Mouse (Mus musculus): Measurements from ENCODE around the gene 4921507P07Rik. TPM values are rescaled to one million over a fixed set of nuclear protein-coding genes. Genes with fewer than 3 reads are reported as not detected.

4921507P07Rik gene
- total RNA-seq, 1 experiment: 0.40 TPM

DNA sequence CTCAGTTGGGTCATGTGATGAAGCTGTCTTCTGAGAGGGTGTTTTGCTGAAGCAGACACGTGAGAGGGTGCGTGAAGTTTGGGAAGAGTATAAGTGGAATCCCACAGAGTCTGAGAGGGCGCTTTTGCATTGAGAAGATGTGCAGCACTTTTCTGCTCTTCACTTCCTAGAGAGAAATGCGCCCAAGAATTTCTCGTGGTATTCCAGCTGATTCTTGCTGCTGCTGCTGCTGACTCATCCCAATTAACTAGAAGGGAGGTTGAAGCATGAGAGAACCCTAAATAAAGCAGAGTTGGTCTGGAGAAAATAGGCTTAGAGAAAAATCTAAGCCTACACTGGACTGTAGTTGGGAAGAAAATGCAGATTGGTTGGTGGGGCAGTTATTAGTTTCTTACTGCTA, 47.4 kb downstream of the 4921507P07Rik start:
- H3K9ac ChIP-seq (ENCODE audit: insufficient read depth, low read depth, low read length, poor library complexity, severe bottlenecking): no peak overlapping the region
- no peak for DNase-seq (ENCODE audit: low read depth, low spot score)
- H3K36me3 ChIP-seq (ENCODE audit: control insufficient read depth, insufficient read depth, low read length, poor library complexity, severe bottlenecking): no peaks in the 10 kb centered on the region
- in situ Hi-C loops (cut with MboI; ENCODE audit: low sequenced_read_pairs in 2 of 2, unreplicated experiment in 2 of 2): loop anchor here in 1 of 2 experiments (10.0 kb wide), 1 partner anchor 1034 kb away; no protein-coding TSS in a partner anchor
- no peak overlapping the region for H3K4me3 ChIP-seq (ENCODE audit: insufficient read depth in 1 of 2, low read depth in 1 of 2, low read length in 2 of 2, poor library complexity in 1 of 2, severe bottlenecking in 1 of 2)
- no peak overlapping the region for H3K27ac ChIP-seq (ENCODE audit: insufficient read depth, low read depth, low read length, poor library complexity, severe bottlenecking)
- H3K4me1 ChIP-seq (ENCODE audit: control insufficient read depth in 2 of 2, insufficient read depth in 2 of 2, low read length in 2 of 2, poor library complexity in 1 of 2): no peaks in the 10 kb centered on the region
- TF ChIP-seq ZNF384 (IDR thresholded peaks at IDR 0.05; ENCODE audit: low read depth, low read length): no peak
- TF ChIP-seq MAFK (IDR thresholded peaks at IDR 0.05; ENCODE audit: insufficient read depth, low read depth, low read length): no peak
- no peak for TF ChIP-seq HCFC1 (IDR thresholded peaks at IDR 0.05; ENCODE audit: borderline replicate concordance, insufficient read depth, low read length)
- TF ChIP-seq CHD2 (IDR thresholded peaks at IDR 0.05; ENCODE audit: low read depth, low read length): no peak
- no peak for TF ChIP-seq ZC3H11A (IDR thresholded peaks at IDR 0.05; ENCODE audit: borderline replicate concordance, low read depth, low read length)
- H3K9me3 ChIP-seq (ENCODE audit: control insufficient read depth, insufficient read depth, low read depth, low read length): no peaks in the 10 kb centered on the region

DNA sequence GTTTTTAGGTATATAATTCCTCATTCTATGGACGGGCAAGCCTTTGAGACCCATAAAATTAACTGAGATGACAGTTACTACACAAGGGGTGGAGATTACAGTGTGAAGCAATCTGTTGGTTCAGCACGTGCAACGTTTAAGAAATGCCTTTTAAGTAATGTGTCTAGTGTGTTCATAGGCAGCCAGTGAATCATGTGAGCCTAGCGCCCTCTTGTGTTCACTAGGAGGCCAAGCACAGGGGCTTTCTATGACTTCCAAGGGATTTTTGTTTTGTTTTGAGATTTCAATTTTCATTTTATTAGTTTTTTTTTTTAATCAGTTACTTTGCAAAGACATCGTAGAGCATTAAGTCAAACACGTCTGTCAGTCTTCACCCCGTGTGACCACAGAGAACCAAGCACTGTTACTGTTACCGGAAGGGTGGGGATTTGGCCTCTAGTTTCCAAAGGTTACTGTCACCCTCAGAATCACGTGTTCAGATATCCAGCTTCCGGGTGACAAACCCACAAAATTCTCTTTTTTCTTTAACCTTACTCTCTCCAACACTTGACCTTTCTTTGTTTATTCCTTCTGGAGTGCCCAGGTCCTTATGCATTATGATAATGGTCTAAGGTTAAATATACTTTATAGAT, 50.9 kb downstream of the 4921507P07Rik start:
- no peak overlapping the region for H3K9ac ChIP-seq (ENCODE audit: insufficient read depth, low read depth, low read length, poor library complexity, severe bottlenecking)
- DNase-seq (ENCODE audit: low read depth, low spot score): no peak
- in situ Hi-C loops (cut with MboI; ENCODE audit: low sequenced_read_pairs in 2 of 2, unreplicated experiment in 2 of 2): loop anchor here in 1 of 2 experiments (10.0 kb wide), 1 partner anchor 1031 kb away; no protein-coding TSS in a partner anchor
- no peaks in the 10 kb centered on the region for H3K36me3 ChIP-seq (ENCODE audit: control insufficient read depth, insufficient read depth, low read length, poor library complexity, severe bottlenecking)
- H3K4me3 ChIP-seq (ENCODE audit: insufficient read depth in 1 of 2, low read depth in 1 of 2, low read length in 2 of 2, poor library complexity in 1 of 2, severe bottlenecking in 1 of 2): no peak overlapping the region
- H3K9me3 ChIP-seq (ENCODE audit: control insufficient read depth, insufficient read depth, low read depth, low read length): no peaks in the 10 kb centered on the region
- no peak overlapping the region for H3K27ac ChIP-seq (ENCODE audit: insufficient read depth, low read depth, low read length, poor library complexity, severe bottlenecking)
- H3K4me1 ChIP-seq (ENCODE audit: control insufficient read depth in 2 of 2, insufficient read depth in 2 of 2, low read length in 2 of 2, poor library complexity in 1 of 2): no peaks in the 10 kb centered on the region
- TF ChIP-seq HCFC1 (IDR thresholded peaks at IDR 0.05; ENCODE audit: borderline replicate concordance, insufficient read depth, low read length): no peak
- TF ChIP-seq MAFK (IDR thresholded peaks at IDR 0.05; ENCODE audit: insufficient read depth, low read depth, low read length): no peak
- TF ChIP-seq ZC3H11A (IDR thresholded peaks at IDR 0.05; ENCODE audit: borderline replicate concordance, low read depth, low read length): peak; percentile 85

- H3K9me3 ChIP-seq (ENCODE audit: control insufficient read depth, insufficient read depth, low read depth, low read length): no peaks in the 10 kb centered on the region
- no peak overlapping the region for H3K27ac ChIP-seq (ENCODE audit: insufficient read depth, low read depth, low read length, poor library complexity, severe bottlenecking)
- H3K9ac ChIP-seq (ENCODE audit: insufficient read depth, low read depth, low read length, poor library complexity, severe bottlenecking): no peak overlapping the region
- no peak for TF ChIP-seq HCFC1 (IDR thresholded peaks at IDR 0.05; ENCODE audit: borderline replicate concordance, insufficient read depth, low read length)
- no peak for TF ChIP-seq ZC3H11A (IDR thresholded peaks at IDR 0.05; ENCODE audit: borderline replicate concordance, low read depth, low read length)
- TF ChIP-seq MAFK (IDR thresholded peaks at IDR 0.05; ENCODE audit: insufficient read depth, low read depth, low read length): no peak
- TF ChIP-seq ZNF384 (IDR thresholded peaks at IDR 0.05; ENCODE audit: low read depth, low read length): no peak
- no peak for TF ChIP-seq CHD2 (IDR thresholded peaks at IDR 0.05; ENCODE audit: low read depth, low read length)
- in situ Hi-C loops (cut with MboI; ENCODE audit: low sequenced_read_pairs in 2 of 2, unreplicated experiment in 2 of 2): loop anchor here in 1 of 2 experiments (10.0 kb wide), 1 partner anchor 1028 kb away; no protein-coding TSS in a partner anchor
- no peak overlapping the region for H3K4me3 ChIP-seq (ENCODE audit: insufficient read depth in 1 of 2, low read depth in 1 of 2, low read length in 2 of 2, poor library complexity in 1 of 2, severe bottlenecking in 1 of 2)
- no peaks in the 10 kb centered on the region for H3K4me1 ChIP-seq (ENCODE audit: control insufficient read depth in 2 of 2, insufficient read depth in 2 of 2, low read length in 2 of 2, poor library complexity in 1 of 2)
- H3K36me3 ChIP-seq (ENCODE audit: control insufficient read depth, insufficient read depth, low read length, poor library complexity, severe bottlenecking): no peaks in the 10 kb centered on the region
- DNase-seq (ENCODE audit: low read depth, low spot score): no peak
These were observed 53.9 kb downstream of the 4921507P07Rik start for GRCm38 (mm10) chr6:50542535-50542934.

DNA sequence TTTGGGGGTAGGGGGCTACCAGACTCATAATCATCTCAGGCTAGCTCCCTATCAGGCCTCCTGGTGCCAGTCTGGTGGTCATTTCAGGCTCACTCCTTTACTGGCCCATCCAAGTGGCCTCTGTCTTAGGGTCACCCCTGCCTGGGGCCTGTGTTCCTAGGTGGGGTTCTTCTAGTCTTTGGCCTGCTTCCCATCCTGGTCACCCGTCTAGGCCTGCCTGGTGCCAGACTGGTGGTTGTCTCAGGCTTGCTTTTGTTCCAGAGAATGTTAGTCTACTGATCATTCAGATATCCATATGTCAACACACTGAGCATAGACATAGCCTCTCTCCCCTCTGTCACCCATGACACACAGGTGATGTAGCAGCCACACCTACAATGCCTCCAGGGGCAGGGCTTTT, 56.8 kb downstream of the 4921507P07Rik start:
- Histone ChIP-seq H3K4me1 (ENCODE audit: control insufficient read depth in 2 of 2, insufficient read depth in 2 of 2, low read length in 2 of 2, poor library complexity in 1 of 2) (no peaks in the 10 kb centered on the region), H3K9me3 (ENCODE audit: control insufficient read depth, insufficient read depth, low read depth, low read length) (no peaks in the 10 kb centered on the region), H3K9ac (ENCODE audit: insufficient read depth, low read depth, low read length, poor library complexity, severe bottlenecking) (no peak overlapping the region), H3K36me3 (ENCODE audit: control insufficient read depth, insufficient read depth, low read length, poor library complexity, severe bottlenecking) (no peaks in the 10 kb centered on the region), H3K4me3 (ENCODE audit: insufficient read depth in 1 of 2, low read depth in 1 of 2, low read length in 2 of 2, poor library complexity in 1 of 2, severe bottlenecking in 1 of 2) (no peak overlapping the region), H3K27ac (ENCODE audit: insufficient read depth, low read depth, low read length, poor library complexity, severe bottlenecking) (no peak overlapping the region)
- no peak for TF ChIP-seq CHD2 (IDR thresholded peaks at IDR 0.05; ENCODE audit: low read depth, low read length)
- TF ChIP-seq ZNF384 (IDR thresholded peaks at IDR 0.05; ENCODE audit: low read depth, low read length): no peak
- no peak for TF ChIP-seq HCFC1 (IDR thresholded peaks at IDR 0.05; ENCODE audit: borderline replicate concordance, insufficient read depth, low read length)
- TF ChIP-seq MAFK (IDR thresholded peaks at IDR 0.05; ENCODE audit: insufficient read depth, low read depth, low read length): no peak
- TF ChIP-seq ZC3H11A (IDR thresholded peaks at IDR 0.05; ENCODE audit: borderline replicate concordance, low read depth, low read length): no peak
- in situ Hi-C loops (cut with MboI; ENCODE audit: low sequenced_read_pairs in 2 of 2, unreplicated experiment in 2 of 2): loop anchor here (5.0 to 10.0 kb wide), 3 partner anchors 232 to 1025 kb away; no protein-coding TSS in a partner anchor
- no peak for DNase-seq (ENCODE audit: low read depth, low spot score)

Measured in ES-E14 (cell line).